Mouse (Mus musculus): ENCODE data around the gene Kdm8. TPM values are rescaled to one million over a fixed set of nuclear protein-coding genes. Genes with fewer than 3 reads are reported as not detected.

The Kdm8 gene
- polyA plus RNA-seq, 1 experiment = 3.1 TPM

GRCm38 (mm10) chr7:125488706-125489105 is 44.2 kb downstream of the Kdm8 start:
- H3K4me3 ChIP-seq (ENCODE audit: control insufficient read depth, low read depth, low read length) = no peak overlapping the region
- H3K27me3 ChIP-seq (ENCODE audit: control insufficient read depth, insufficient read depth, low read length) = no peaks in the 10 kb centered on the region
- H3K27ac ChIP-seq (ENCODE audit: control insufficient read depth, insufficient read depth, low read depth, low read length) = no peak overlapping the region
- H3K4me1 ChIP-seq (ENCODE audit: control insufficient read depth, insufficient read depth, low read length) = peaks cover 6% of the 10 kb centered on the region
- no peak for TF ChIP-seq POLR2A (IDR thresholded peaks at IDR 0.05; ENCODE audit: control insufficient read depth, low read depth, low read length)
- no peak for TF ChIP-seq CTCF (IDR thresholded peaks at IDR 0.05; ENCODE audit: control insufficient read depth, insufficient read depth, insufficient replicate concordance, low read depth, low read length)
- H3K36me3 ChIP-seq (ENCODE audit: control insufficient read depth, insufficient read depth, low read length) = no peaks in the 10 kb centered on the region

GRCm38 (mm10) chr7:125489636-125490035 is 45.2 kb downstream of the Kdm8 start:
- Histone ChIP-seq H3K36me3 (ENCODE audit: control insufficient read depth, insufficient read depth, low read length) (no peaks in the 10 kb centered on the region), H3K27me3 (ENCODE audit: control insufficient read depth, insufficient read depth, low read length) (no peaks in the 10 kb centered on the region), H3K4me1 (ENCODE audit: control insufficient read depth, insufficient read depth, low read length) (peaks cover 6% of the 10 kb centered on the region), H3K27ac (ENCODE audit: control insufficient read depth, insufficient read depth, low read depth, low read length) (no peak overlapping the region), H3K4me3 (ENCODE audit: control insufficient read depth, low read depth, low read length) (peak overlapping the region; percentile 37; the same call in 1 of the 2 replicates)
- TF ChIP-seq CTCF (IDR thresholded peaks at IDR 0.05; ENCODE audit: control insufficient read depth, insufficient read depth, insufficient replicate concordance, low read depth, low read length) (no peak), POLR2A (IDR thresholded peaks at IDR 0.05; ENCODE audit: control insufficient read depth, low read depth, low read length) (no peak)

- TF ChIP-seq POLR2A (IDR thresholded peaks at IDR 0.05; ENCODE audit: control insufficient read depth, low read depth, low read length) (peak; percentile 95), CTCF (IDR thresholded peaks at IDR 0.05; ENCODE audit: control insufficient read depth, insufficient read depth, insufficient replicate concordance, low read depth, low read length) (no peak)
These were observed 46.7 kb downstream of the Kdm8 start, which contains the start of gene Nsmce1 for GRCm38 (mm10) chr7:125490947-125491735. Gene Nsmce1, minus strand, starts transcription at chr7:125491596.

DNA sequence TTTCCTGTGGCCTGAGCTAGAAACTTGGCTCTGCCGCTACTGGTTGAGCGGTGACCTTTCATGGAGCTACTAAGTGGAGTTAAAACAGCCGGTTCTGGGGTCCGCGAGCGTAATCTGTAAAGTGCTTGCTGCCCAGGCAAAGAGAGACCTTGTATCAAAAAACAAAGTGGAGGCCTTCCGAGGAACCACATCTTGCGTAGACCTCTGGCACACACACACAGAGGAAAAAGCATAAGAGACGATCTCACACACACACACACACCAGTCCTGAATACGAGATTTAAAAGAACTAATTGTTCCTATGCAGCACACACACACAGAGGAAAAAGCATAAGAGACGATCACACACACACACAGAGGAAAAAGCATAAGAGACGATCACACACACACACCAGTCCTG is 47.3 kb downstream of the Kdm8 start:
- peaks cover 6% of the 10 kb centered on the region for H3K4me1 ChIP-seq (ENCODE audit: control insufficient read depth, insufficient read depth, low read length)
- H3K4me3 ChIP-seq (ENCODE audit: control insufficient read depth, low read depth, low read length) = peak overlapping the region; percentile 97
- H3K27me3 ChIP-seq (ENCODE audit: control insufficient read depth, insufficient read depth, low read length) = no peaks in the 10 kb centered on the region
- TF ChIP-seq CTCF (IDR thresholded peaks at IDR 0.05; ENCODE audit: control insufficient read depth, insufficient read depth, insufficient replicate concordance, low read depth, low read length) (no peak), POLR2A (IDR thresholded peaks at IDR 0.05; ENCODE audit: control insufficient read depth, low read depth, low read length) (no peak)
- H3K36me3 ChIP-seq (ENCODE audit: control insufficient read depth, insufficient read depth, low read length) = no peaks in the 10 kb centered on the region
- peak overlapping the region; percentile 96 for H3K27ac ChIP-seq (ENCODE audit: control insufficient read depth, insufficient read depth, low read depth, low read length)

More at GRCm38 (mm10) chr7:125490947-125491735, 46.7 kb downstream of the Kdm8 start, which contains the start of gene Nsmce1:
- Histone ChIP-seq H3K27me3 (ENCODE audit: control insufficient read depth, insufficient read depth, low read length) (no peaks in the 10 kb centered on the region), H3K36me3 (ENCODE audit: control insufficient read depth, insufficient read depth, low read length) (no peaks in the 10 kb centered on the region), H3K27ac (ENCODE audit: control insufficient read depth, insufficient read depth, low read depth, low read length) (peak within 1 kb of the TSS; percentile 96), H3K4me3 (ENCODE audit: control insufficient read depth, low read depth, low read length) (peak within 1 kb of the TSS; percentile 97), H3K4me1 (ENCODE audit: control insufficient read depth, insufficient read depth, low read length) (peaks cover 6% of the 10 kb centered on the region)

- Histone ChIP-seq H3K4me1 (ENCODE audit: control insufficient read depth, insufficient read depth, low read length) (peaks cover 6% of the 10 kb centered on the region), H3K27ac (ENCODE audit: control insufficient read depth, insufficient read depth, low read depth, low read length) (no peak overlapping the region; the same call in 1 of the 2 replicates), H3K4me3 (ENCODE audit: control insufficient read depth, low read depth, low read length) (peak overlapping the region; percentile 97), H3K36me3 (ENCODE audit: control insufficient read depth, insufficient read depth, low read length) (no peaks in the 10 kb centered on the region), H3K27me3 (ENCODE audit: control insufficient read depth, insufficient read depth, low read length) (no peaks in the 10 kb centered on the region)
- TF ChIP-seq CTCF (IDR thresholded peaks at IDR 0.05; ENCODE audit: control insufficient read depth, insufficient read depth, insufficient replicate concordance, low read depth, low read length) (no peak), POLR2A (IDR thresholded peaks at IDR 0.05; ENCODE audit: control insufficient read depth, low read depth, low read length) (no peak)
These were observed 48.1 kb downstream of the Kdm8 start for GRCm38 (mm10) chr7:125492551-125492950.

- Histone ChIP-seq H3K36me3 (ENCODE audit: control insufficient read depth, insufficient read depth, low read length) (no peaks in the 10 kb centered on the region), H3K4me3 (ENCODE audit: control insufficient read depth, low read depth, low read length) (no peak overlapping the region), H3K27ac (ENCODE audit: control insufficient read depth, insufficient read depth, low read depth, low read length) (no peak overlapping the region), H3K4me1 (ENCODE audit: control insufficient read depth, insufficient read depth, low read length) (peaks cover 3% of the 10 kb centered on the region; the same call in 1 of the 2 replicates), H3K27me3 (ENCODE audit: control insufficient read depth, insufficient read depth, low read length) (no peaks in the 10 kb centered on the region)
- TF ChIP-seq POLR2A (IDR thresholded peaks at IDR 0.05; ENCODE audit: control insufficient read depth, low read depth, low read length) = no peak
- no peak for TF ChIP-seq CTCF (IDR thresholded peaks at IDR 0.05; ENCODE audit: control insufficient read depth, insufficient read depth, insufficient replicate concordance, low read depth, low read length)
These were observed 51.5 kb downstream of the Kdm8 start for GRCm38 (mm10) chr7:125495864-125496440.

All from testis, adult 2 months (tissue).